Mouse (Mus musculus): ENCODE data around the gene Cyb5b.

DNA sequence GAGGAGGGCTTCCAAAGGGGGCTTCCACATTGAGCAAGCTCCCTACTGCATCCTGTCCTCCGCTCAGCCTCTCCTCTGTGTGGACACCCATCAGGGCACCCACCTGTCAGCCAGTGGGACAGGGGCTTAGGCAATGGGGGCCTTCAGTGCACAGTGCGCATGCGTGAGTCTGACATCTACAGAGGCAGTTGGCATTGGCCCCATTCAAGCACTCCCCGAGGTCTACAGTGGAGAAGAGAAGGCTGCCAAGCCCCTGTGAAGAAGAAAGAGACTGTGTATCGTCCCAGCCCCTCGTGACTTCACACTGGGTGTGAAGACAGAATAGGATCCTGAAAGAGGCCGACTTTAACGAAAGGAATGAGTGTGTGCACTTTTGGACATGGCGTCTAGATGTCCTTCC, 54.7 kb downstream of the Cyb5b start:
- TF ChIP-seq POLR2A (IDR thresholded peaks at IDR 0.05; ENCODE audit: insufficient read depth, low read depth, low read length) = no peak
- TF ChIP-seq EP300 (IDR thresholded peaks at IDR 0.05; ENCODE audit: insufficient read depth, low read depth, low read length) = no peak

All from heart, adult 2 months (tissue).